ENCODE assay signal across 25 mouse cellular contexts in the genomic region with DNA sequence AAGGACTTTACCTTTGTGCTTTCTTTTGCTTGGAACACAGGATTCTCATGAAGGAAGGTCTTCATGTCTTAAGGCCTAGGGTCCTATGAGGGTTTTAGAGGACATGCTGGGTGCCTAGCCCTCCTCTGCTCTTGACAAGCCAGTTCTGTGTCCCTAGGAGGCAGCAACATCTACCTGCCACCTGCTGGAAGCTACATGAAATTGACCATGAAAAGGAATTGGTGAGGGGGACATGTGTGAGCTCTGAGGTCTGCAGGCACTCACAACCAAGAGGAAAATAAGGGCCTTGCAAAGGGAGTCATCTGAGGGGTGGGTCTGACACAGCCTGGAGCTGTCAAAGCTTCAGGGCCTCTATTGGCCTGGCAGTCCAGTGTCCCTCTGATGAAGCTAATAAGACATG. TPM values are rescaled to one million over a fixed set of nuclear protein-coding genes. Genes with fewer than 3 reads are reported as not detected.
DNase-seq lines count a peak whose midpoint lies in the region; ATAC-seq and TF ChIP-seq lines count a peak whose summit lies in the region.
"Had no signal": no experiment of that assay in that cellular context is flagged by ENCODE, and none has a peak within 500 bp of the region (broad histone marks: within the 10 kb centered on the region; RNA-seq: fewer than 3 reads in every experiment).

No protein-coding gene starts in this region.

- H3K27ac ChIP-seq in heart, embryonic 13.5 days (replicated peaks): peak overlapping the region; percentile 12; the same call in 1 of the 2 replicates
- no peak overlapping the region for H3K27ac ChIP-seq in limb, embryonic 13.5 days
- no peak overlapping the region for H3K27ac ChIP-seq in limb, embryonic 10.5 days
- H3K27ac ChIP-seq: embryonic facial prominence, embryonic 13.5 days; forebrain, embryonic 15.5 days; hindbrain, embryonic 15.5 days; limb, embryonic 12.5 days; liver, embryonic 15.5 days; midbrain, embryonic 13.5 days had no signal

- H3K27me3 ChIP-seq in heart, embryonic 13.5 days (replicated peaks): no peaks in the 10 kb centered on the region
- H3K27me3 ChIP-seq in limb, embryonic 13.5 days: 0 out of 2 replicates have a peak, but pooled peaks cover 8% of the 10 kb centered on the region
- H3K27me3 ChIP-seq in limb, embryonic 10.5 days (ENCODE audit: low read depth, poor library complexity, severe bottlenecking): no peaks in the 10 kb centered on the region
- H3K27me3 ChIP-seq in Patski: peaks cover 14% of the 10 kb centered on the region
- H3K27me3 ChIP-seq: embryonic facial prominence, embryonic 13.5 days; forebrain, embryonic 15.5 days; hindbrain, embryonic 15.5 days; midbrain, embryonic 13.5 days had no signal

- H3K4me2 ChIP-seq in heart, embryonic 13.5 days: no peak overlapping the region
- no peak overlapping the region for H3K4me2 ChIP-seq in limb, embryonic 13.5 days (replicated peaks)
- H3K4me2 ChIP-seq: embryonic facial prominence, embryonic 13.5 days; forebrain, embryonic 15.5 days; hindbrain, embryonic 15.5 days; limb, embryonic 12.5 days; liver, embryonic 15.5 days; midbrain, embryonic 13.5 days had no signal

- CTCF ChIA-PET in Patski (lab: Charles Lee): interaction anchor here (1.1 kb wide), 1 partner anchor 18 kb away, joined by 3 read pairs; no protein-coding TSS in a partner anchor

- H3K4me3 ChIP-seq in heart, embryonic 13.5 days: no peak overlapping the region
- no peak overlapping the region for H3K4me3 ChIP-seq in limb, embryonic 13.5 days
- no peak overlapping the region for H3K4me3 ChIP-seq in limb, embryonic 10.5 days
- H3K4me3 ChIP-seq: embryonic facial prominence, embryonic 13.5 days; forebrain, embryonic 15.5 days; hindbrain, embryonic 15.5 days; limb, embryonic 12.5 days; liver, embryonic 15.5 days; midbrain, embryonic 13.5 days; myocyte had no signal

- in situ Hi-C loops in Patski (cut with MboI; ENCODE audit: low pct_unique_long_range_greater_than_20kb): no loop called here

- H3K9me3 ChIP-seq in heart, embryonic 13.5 days: no peaks in the 10 kb centered on the region
- H3K9me3 ChIP-seq in limb, embryonic 13.5 days: no peaks in the 10 kb centered on the region
- no peaks in the 10 kb centered on the region for H3K9me3 ChIP-seq in limb, embryonic 10.5 days (replicated peaks)
- H3K9me3 ChIP-seq: embryonic facial prominence, embryonic 13.5 days; forebrain, embryonic 15.5 days; hindbrain, embryonic 15.5 days; limb, embryonic 12.5 days; liver, embryonic 15.5 days; midbrain, embryonic 13.5 days had no signal

- ATAC-seq in heart, embryonic 13.5 days (ENCODE audit: extremely low read depth, insufficient number of reproducible peaks, low FRiP score, low TSS enrichment): no peak
- no peak for ATAC-seq in limb, embryonic 13.5 days (ENCODE audit: low FRiP score, low read depth)
- no peak for ATAC-seq in Patski
- 0 out of 2 replicates have a peak, but pooled peaks have one; percentile 43 for ATAC-seq in megakaryocyte-erythroid progenitor cell, adult 5-6 weeks (replicated peaks; ENCODE audit: low FRiP score, low TSS enrichment, poor library complexity, severe bottlenecking)
- ATAC-seq: forebrain, embryonic 15.5 days; midbrain, embryonic 13.5 days had no signal

- H3K36me3 ChIP-seq in heart, embryonic 13.5 days: no peaks in the 10 kb centered on the region
- no peaks in the 10 kb centered on the region for H3K36me3 ChIP-seq in limb, embryonic 13.5 days
- H3K36me3 ChIP-seq in limb, embryonic 10.5 days: no peaks in the 10 kb centered on the region
- H3K36me3 ChIP-seq: embryonic facial prominence, embryonic 13.5 days; forebrain, embryonic 15.5 days; hindbrain, embryonic 15.5 days; limb, embryonic 12.5 days; liver, embryonic 15.5 days; midbrain, embryonic 13.5 days had no signal

- POLR2A ChIA-PET in Patski (lab: Charles Lee): no interaction called here

- H3K9ac ChIP-seq in heart, embryonic 13.5 days: no peak overlapping the region
- 0 out of 2 replicates have a peak overlapping the region, but pooled peaks have one; percentile 0 for H3K9ac ChIP-seq in limb, embryonic 13.5 days
- H3K9ac ChIP-seq: embryonic facial prominence, embryonic 13.5 days; forebrain, embryonic 15.5 days; hindbrain, embryonic 15.5 days; limb, embryonic 12.5 days; liver, embryonic 15.5 days; midbrain, embryonic 13.5 days had no signal

- TF ChIP-seq CTCF in Patski (IDR thresholded peaks at IDR 0.05): peak; percentile 12

- DNase-seq in heart, adult 8-10 months (ENCODE audit: low spot score): no peak
- no peak for DNase-seq in limb, embryonic 10.5 days (ENCODE audit: low spot score)
- no peak for DNase-seq in Patski (ENCODE audit: low read depth, low spot score)
- no peak for DNase-seq in thymus, postnatal 14 days
- DNase-seq: adrenal gland, postnatal 14 days; cerebellum, adult 11 months; cerebellum, postnatal 10 days; kidney, adult 18-20 months; thymus, adult 18-20 months had no signal

- peaks cover 28% of the 10 kb centered on the region for H3K4me1 ChIP-seq in heart, embryonic 13.5 days
- no peaks in the 10 kb centered on the region for H3K4me1 ChIP-seq in limb, embryonic 13.5 days
- H3K4me1 ChIP-seq in limb, embryonic 10.5 days: 0 out of 2 replicates have a peak, but pooled peaks cover 3% of the 10 kb centered on the region
- H3K4me1 ChIP-seq: embryonic facial prominence, embryonic 13.5 days; forebrain, embryonic 15.5 days; hindbrain, embryonic 15.5 days; limb, embryonic 12.5 days; liver, embryonic 15.5 days; midbrain, embryonic 13.5 days had no signal

RNA-seq across cellular contexts. Expression of gene Krtap5-1, which starts 1.5 kb away (rescaled TPM):
- polyA plus RNA-seq in heart, embryonic 13.5 days (2015; fragmentation: Nextera tagmentation; extraction: Ambion mirVana): not detected in 2 replicates
- total RNA-seq in heart, adult 8-10 months (2022): not detected
- not detected in 2 replicates for polyA plus RNA-seq in limb, embryonic 13.5 days (2015; fragmentation: Nextera tagmentation; extraction: Ambion mirVana)
- not detected in 2 replicates for polyA plus RNA-seq in limb, embryonic 10.5 days (2016; fragmentation: Nextera tagmentation; extraction: Ambion mirVana)
- not detected for polyA plus RNA-seq in Patski (2021)
- not detected in 2 replicates for total RNA-seq in megakaryocyte-erythroid progenitor cell, adult 5-6 weeks (2014; fragmentation: Nextera tagmentation)
- total RNA-seq in megakaryocyte-erythroid progenitor cell, adult 5-6 weeks (2017): not detected in 2 replicates
- total RNA-seq: adrenal gland, postnatal 14 days; gastrocnemius, postnatal 4 days; left cerebral cortex, adult 8-10 months; megakaryocyte progenitor cell, adult 5-6 weeks had no signal
- polyA plus RNA-seq: C2C12; embryonic facial prominence, embryonic 13.5 days; forebrain, embryonic 15.5 days; heart, embryonic 16.5 days; hindbrain, embryonic 15.5 days; limb, embryonic 12.5 days; liver, embryonic 15.5 days; midbrain, embryonic 13.5 days; myocyte; neural tube, embryonic 14.5 days had no signal

RNA-seq across cellular contexts. Expression of gene Krtap5-4, which starts 7.9 kb away (rescaled TPM):
- polyA plus RNA-seq in heart, embryonic 13.5 days (2015; fragmentation: Nextera tagmentation; extraction: Ambion mirVana): not detected in 2 replicates
- not detected for total RNA-seq in heart, adult 8-10 months (2022)
- polyA plus RNA-seq in limb, embryonic 13.5 days (2015; fragmentation: Nextera tagmentation; extraction: Ambion mirVana): not detected in 2 replicates
- polyA plus RNA-seq in limb, embryonic 10.5 days (2016; fragmentation: Nextera tagmentation; extraction: Ambion mirVana): not detected in 2 replicates
- not detected for polyA plus RNA-seq in Patski (2021)
- not detected in 2 replicates for total RNA-seq in megakaryocyte-erythroid progenitor cell, adult 5-6 weeks (2014; fragmentation: Nextera tagmentation)
- total RNA-seq in megakaryocyte-erythroid progenitor cell, adult 5-6 weeks (2017): not detected in 2 replicates
- total RNA-seq: adrenal gland, postnatal 14 days; gastrocnemius, postnatal 4 days; left cerebral cortex, adult 8-10 months; megakaryocyte progenitor cell, adult 5-6 weeks had no signal
- polyA plus RNA-seq: embryonic facial prominence, embryonic 13.5 days; forebrain, embryonic 15.5 days; hindbrain, embryonic 15.5 days; limb, embryonic 12.5 days; liver, embryonic 15.5 days; midbrain, embryonic 13.5 days; myocyte; neural tube, embryonic 14.5 days had no signal

RNA-seq across cellular contexts. Expression of gene Gm4559, which starts 21.3 kb away (rescaled TPM):
- polyA plus RNA-seq in heart, embryonic 13.5 days (2015; fragmentation: Nextera tagmentation; extraction: Ambion mirVana): not detected in 2 replicates
- total RNA-seq in heart, adult 8-10 months (2022): not detected
- polyA plus RNA-seq in limb, embryonic 13.5 days (2015; fragmentation: Nextera tagmentation; extraction: Ambion mirVana): not detected in 2 replicates
- not detected in 2 replicates for polyA plus RNA-seq in limb, embryonic 10.5 days (2016; fragmentation: Nextera tagmentation; extraction: Ambion mirVana)
- not detected for polyA plus RNA-seq in Patski (2021)
- total RNA-seq in megakaryocyte-erythroid progenitor cell, adult 5-6 weeks (2014; fragmentation: Nextera tagmentation): not detected in 2 replicates
- total RNA-seq in megakaryocyte-erythroid progenitor cell, adult 5-6 weeks (2017): not detected in 2 replicates
- total RNA-seq: adrenal gland, postnatal 14 days; gastrocnemius, postnatal 4 days; left cerebral cortex, adult 8-10 months; megakaryocyte progenitor cell, adult 5-6 weeks had no signal
- polyA plus RNA-seq: C2C12; embryonic facial prominence, embryonic 13.5 days; forebrain, embryonic 15.5 days; heart, embryonic 16.5 days; hindbrain, embryonic 15.5 days; limb, embryonic 12.5 days; liver, embryonic 15.5 days; midbrain, embryonic 13.5 days; myocyte; neural tube, embryonic 14.5 days had no signal

RNA-seq across cellular contexts. Expression of gene Gm2431, which starts 37.3 kb away (rescaled TPM):
- not detected in 2 replicates for polyA plus RNA-seq in heart, embryonic 13.5 days (2015; fragmentation: Nextera tagmentation; extraction: Ambion mirVana)
- total RNA-seq in heart, adult 8-10 months (2022): not detected
- polyA plus RNA-seq in limb, embryonic 13.5 days (2015; fragmentation: Nextera tagmentation; extraction: Ambion mirVana): not detected in 2 replicates
- not detected in 2 replicates for polyA plus RNA-seq in limb, embryonic 10.5 days (2016; fragmentation: Nextera tagmentation; extraction: Ambion mirVana)
- polyA plus RNA-seq in Patski (2021): not detected
- not detected in 2 replicates for total RNA-seq in megakaryocyte-erythroid progenitor cell, adult 5-6 weeks (2014; fragmentation: Nextera tagmentation)
- not detected in 2 replicates for total RNA-seq in megakaryocyte-erythroid progenitor cell, adult 5-6 weeks (2017)
- total RNA-seq: adrenal gland, postnatal 14 days; gastrocnemius, postnatal 4 days; left cerebral cortex, adult 8-10 months; megakaryocyte progenitor cell, adult 5-6 weeks had no signal
- polyA plus RNA-seq: C2C12; embryonic facial prominence, embryonic 13.5 days; forebrain, embryonic 15.5 days; heart, embryonic 16.5 days; hindbrain, embryonic 15.5 days; limb, embryonic 12.5 days; liver, embryonic 15.5 days; midbrain, embryonic 13.5 days; myocyte; neural tube, embryonic 14.5 days had no signal

RNA-seq across cellular contexts. Expression of gene Gm40460, which starts 54.5 kb away (rescaled TPM):
- not detected in 2 replicates for polyA plus RNA-seq in heart, embryonic 13.5 days (2015; fragmentation: Nextera tagmentation; extraction: Ambion mirVana)
- total RNA-seq in heart, adult 8-10 months (2022): not detected
- polyA plus RNA-seq in limb, embryonic 13.5 days (2015; fragmentation: Nextera tagmentation; extraction: Ambion mirVana): not detected in 2 replicates
- polyA plus RNA-seq in limb, embryonic 10.5 days (2016; fragmentation: Nextera tagmentation; extraction: Ambion mirVana): not detected in 2 replicates
- polyA plus RNA-seq in Patski (2021): not detected
- total RNA-seq in megakaryocyte-erythroid progenitor cell, adult 5-6 weeks (2014; fragmentation: Nextera tagmentation): not detected in 2 replicates
- total RNA-seq in megakaryocyte-erythroid progenitor cell, adult 5-6 weeks (2017): not detected in 2 replicates
- total RNA-seq: adrenal gland, postnatal 14 days; gastrocnemius, postnatal 4 days; left cerebral cortex, adult 8-10 months; megakaryocyte progenitor cell, adult 5-6 weeks had no signal
- polyA plus RNA-seq: C2C12; embryonic facial prominence, embryonic 13.5 days; forebrain, embryonic 15.5 days; heart, embryonic 16.5 days; hindbrain, embryonic 15.5 days; limb, embryonic 12.5 days; liver, embryonic 15.5 days; midbrain, embryonic 13.5 days; myocyte; neural tube, embryonic 14.5 days had no signal
